ENCODE assay signal across 8 mouse cellular contexts in the genomic region with DNA sequence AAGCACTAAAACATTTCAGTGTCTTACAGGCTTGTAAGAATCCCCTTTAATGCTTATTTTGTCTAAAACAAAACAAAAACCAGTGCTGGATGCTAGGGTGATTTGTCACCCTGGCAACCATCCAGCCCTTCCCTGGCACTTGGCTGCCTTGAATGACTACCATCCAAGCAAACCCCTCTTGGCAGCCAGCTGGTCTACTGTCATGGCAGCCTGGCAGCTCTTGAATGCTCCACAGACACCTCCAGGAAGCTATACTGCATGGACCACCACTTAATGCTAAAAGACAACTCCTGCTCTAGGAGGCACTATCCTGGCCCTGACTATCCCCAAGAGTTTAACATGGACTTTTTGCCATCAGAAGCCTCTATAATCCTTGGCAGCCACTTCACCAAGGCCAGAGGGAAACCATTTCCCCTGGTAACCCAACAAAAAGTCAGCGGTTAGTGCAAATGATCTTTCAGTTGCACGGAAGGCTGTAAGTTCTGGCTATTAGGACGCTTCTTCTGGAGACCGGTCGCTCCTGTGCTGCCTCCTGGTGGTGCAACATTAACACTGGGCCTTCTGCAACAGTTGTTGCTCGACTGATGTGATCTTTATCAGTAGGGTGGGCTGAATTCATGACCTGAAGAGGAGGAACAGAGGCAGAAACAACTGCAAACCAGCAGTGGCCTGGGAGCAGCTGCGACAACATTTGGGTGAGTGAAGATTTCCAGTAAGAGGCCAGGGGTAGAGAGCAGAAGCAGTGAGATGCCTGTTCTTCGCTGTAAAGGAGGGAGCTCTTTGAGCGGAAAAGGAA. TPM values are rescaled to one million over a fixed set of nuclear protein-coding genes. Genes with fewer than 3 reads are reported as not detected.
DNase-seq lines count a peak whose midpoint lies in the region; ATAC-seq and TF ChIP-seq lines count a peak whose summit lies in the region.

No protein-coding gene starts in this region.

- H3K27ac ChIP-seq in MEL (ENCODE audit: control insufficient read depth, low read depth, low read length) = peak overlapping the region; percentile 91
- H3K27ac ChIP-seq in forebrain, embryonic 12.5 days = peak overlapping the region; percentile 83
- peak overlapping the region; percentile 81 for H3K27ac ChIP-seq in lung, embryonic 16.5 days (ENCODE audit: low read length)
- no peak overlapping the region for H3K27ac ChIP-seq in olfactory bulb, adult 2 months (ENCODE audit: insufficient read depth, low read depth, low read length)

- peaks cover 2 to 16% of the 10 kb centered on the region in 2 experiments for H3K36me3 ChIP-seq in MEL (ENCODE audit: control insufficient read depth in 1 of 2, insufficient read depth in 2 of 2, low read length in 2 of 2)
- H3K36me3 ChIP-seq in forebrain, embryonic 12.5 days (replicated peaks) = no peaks in the 10 kb centered on the region
- no peaks in the 10 kb centered on the region for H3K36me3 ChIP-seq in lung, embryonic 16.5 days (ENCODE audit: control insufficient read depth, insufficient read depth, low read length)

- H3K4me1 ChIP-seq in MEL (ENCODE audit: control insufficient read depth in 1 of 2, insufficient read depth in 2 of 2, low read length in 2 of 2) = peaks cover 0 to 27% of the 10 kb centered on the region in 2 experiments; a peak in 3 of 4 replicates
- peaks cover 32% of the 10 kb centered on the region for H3K4me1 ChIP-seq in forebrain, embryonic 12.5 days
- H3K4me1 ChIP-seq in lung, embryonic 16.5 days (replicated peaks; ENCODE audit: control insufficient read depth, insufficient read depth, low read length) = peaks cover 21% of the 10 kb centered on the region
- H3K4me1 ChIP-seq in olfactory bulb, adult 2 months (ENCODE audit: control insufficient read depth, insufficient read depth, low read length) = peaks cover 6% of the 10 kb centered on the region; the same call in 1 of the 2 replicates

- 11% methylated on average over 9 of the region's 9 CpGs for WGBS in forebrain, embryonic 12.5 days
- WGBS in lung, embryonic 16.5 days = 8% methylated on average over 9 of the region's 9 CpGs
- WGBS in olfactory bulb, adult 2 months = 5% methylated on average over 9 of the region's 9 CpGs

- no peaks in the 10 kb centered on the region for H3K27me3 ChIP-seq in MEL (ENCODE audit: control insufficient read depth in 1 of 2, insufficient read depth in 2 of 2, low read length in 2 of 2)
- no peaks in the 10 kb centered on the region for H3K27me3 ChIP-seq in forebrain, embryonic 12.5 days
- H3K27me3 ChIP-seq in lung, embryonic 16.5 days (ENCODE audit: control insufficient read depth, insufficient read depth, low read depth, low read length) = no peaks in the 10 kb centered on the region

- DNase-seq in MEL (ENCODE audit: low read depth, low spot score) = peak; percentile 94
- peak; percentile 65 for DNase-seq in c-Kit-positive CD71-negative TER-119-negative erythroid progenitor cells, embryonic 14.5 days (ENCODE audit: low read depth)
- DNase-seq in heart, postnatal 36 days = peak; percentile 62 to 67
- peak; percentile 62 for DNase-seq in layer of hippocampus, adult 11-12 months (ENCODE audit: low spot score)
- DNase-seq in thymus, postnatal 14 days = peak; percentile 81

- peak; percentile 78 to 91 (median 89) for TF ChIP-seq CTCF in MEL (IDR thresholded peaks at IDR 0.05 in 2 of 3, conservative IDR thresholded peaks at IDR 0.05 in 1 of 3; ENCODE audit: control insufficient read depth in 1 of 3, insufficient read depth in 1 of 3, low read depth in 2 of 3, low read length in 3 of 3, poor library complexity in 1 of 3, severe bottlenecking in 1 of 3)
- TF ChIP-seq CTCF in olfactory bulb, adult 2 months (IDR thresholded peaks at IDR 0.05; ENCODE audit: insufficient read depth, low read depth, low read length) = peak; percentile 46; the same call in 1 of the 2 replicates

- TF ChIP-seq RAD21 in MEL (IDR thresholded peaks at IDR 0.05; ENCODE audit: low read depth, low read length) = peak; percentile 60

- peak overlapping the region; percentile 94 for H3K4me2 ChIP-seq in forebrain, embryonic 12.5 days
- peak overlapping the region; percentile 95 for H3K4me2 ChIP-seq in lung, embryonic 16.5 days (ENCODE audit: low read depth, low read length)

- H3K79me2 ChIP-seq in MEL (ENCODE audit: control insufficient read depth, insufficient read depth, low read length, poor library complexity) = peaks cover 44% of the 10 kb centered on the region

- ATAC-seq in forebrain, embryonic 12.5 days (ENCODE audit: low FRiP score) = no peak
- ATAC-seq in lung, embryonic 16.5 days (ENCODE audit: low read depth) = peak; percentile 45; the same call in 1 of the 2 replicates

- peak overlapping the region; percentile 77 to 98 for H3K4me3 ChIP-seq in MEL (ENCODE audit: control insufficient read depth in 1 of 2, insufficient read depth in 1 of 2, low read depth in 2 of 2, low read length in 2 of 2)
- peak overlapping the region; percentile 87 for H3K4me3 ChIP-seq in forebrain, embryonic 12.5 days (replicated peaks)
- peak overlapping the region; percentile 86 for H3K4me3 ChIP-seq in lung, embryonic 16.5 days (ENCODE audit: low read length)
- peak overlapping the region; percentile 40 for H3K4me3 ChIP-seq in olfactory bulb, adult 2 months (ENCODE audit: insufficient read depth, low read depth, low read length)

- intact Hi-C loops in heart, postnatal 36 days (cut with DNase I) = loop anchor here (1.0 to 2.0 kb wide), 2 partner anchors 20 to 118 kb away; partner anchors contain the start of gene Psmc4

- peak in 1 of 2 experiments; percentile 53; a peak in 2 of 4 replicates for TF ChIP-seq POLR2A in MEL (IDR thresholded peaks at IDR 0.05; ENCODE audit: control insufficient read depth in 1 of 2, insufficient read depth in 1 of 2, low read depth in 1 of 2, low read length in 2 of 2, poor library complexity in 1 of 2)
- TF ChIP-seq POLR2A in olfactory bulb, adult 2 months (IDR thresholded peaks at IDR 0.05; ENCODE audit: insufficient read depth, low read depth, low read length) = no peak

- TF ChIP-seq EP300 in MEL (IDR thresholded peaks at IDR 0.05; ENCODE audit: low read depth in 1 of 2, low read length in 2 of 2) = 0 out of 4 replicates have a peak, but pooled peaks of 1 of the 2 experiments have one; percentile 45

- peak overlapping the region; percentile 96 for H3K9ac ChIP-seq in MEL (ENCODE audit: control insufficient read depth, low read depth, low read length, poor library complexity, severe bottlenecking)
- H3K9ac ChIP-seq in forebrain, embryonic 12.5 days = peak overlapping the region; percentile 85
- H3K9ac ChIP-seq in lung, embryonic 16.5 days (ENCODE audit: low read length) = peak overlapping the region; percentile 81

- no peaks in the 10 kb centered on the region for H3K9me3 ChIP-seq in MEL (replicated peaks; ENCODE audit: insufficient read depth, low read length)
- peaks cover 6% of the 10 kb centered on the region; the same call in 1 of the 2 replicates for H3K9me3 ChIP-seq in forebrain, embryonic 12.5 days
- H3K9me3 ChIP-seq in lung, embryonic 16.5 days (ENCODE audit: control insufficient read depth, low read length) = peaks cover 3% of the 10 kb centered on the region; the same call in 1 of the 2 replicates

TF ChIP-seq in MEL, 35 proteins besides CTCF, POLR2A, EP300 and RAD21 (continues in another document):
- peak; percentile 42 for TF ChIP-seq NELFE (IDR thresholded peaks at IDR 0.05; ENCODE audit: low read depth, low read length)
- no peak for TF ChIP-seq USF1 (IDR thresholded peaks at IDR 0.05; ENCODE audit: low read depth, low read length)
- TF ChIP-seq GABPA (IDR thresholded peaks at IDR 0.05; ENCODE audit: low read depth, low read length) = no peak
- no peak for TF ChIP-seq UBTF (IDR thresholded peaks at IDR 0.05; ENCODE audit: borderline replicate concordance, insufficient read depth, low read depth, low read length)
- TF ChIP-seq SMC3 (IDR thresholded peaks at IDR 0.05; ENCODE audit: low read depth, low read length) = peak; percentile 76
- peak; percentile 56 for TF ChIP-seq HCFC1 (IDR thresholded peaks at IDR 0.05; ENCODE audit: low read depth, low read length)
- TF ChIP-seq SIN3A (IDR thresholded peaks at IDR 0.05; ENCODE audit: low read length) = peak; percentile 74; the same call in 1 of the 2 replicates
- no peak for TF ChIP-seq USF2 (IDR thresholded peaks at IDR 0.05; ENCODE audit: borderline replicate concordance in 1 of 2, insufficient read depth in 1 of 2, low read depth in 1 of 2, low read length in 2 of 2)
- TF ChIP-seq GATA1 (IDR thresholded peaks at IDR 0.05; ENCODE audit: low read depth, low read length) = peak; percentile 87
- TF ChIP-seq JUND (IDR thresholded peaks at IDR 0.05; ENCODE audit: low read depth, low read length) = no peak
- TF ChIP-seq ETS1 (IDR thresholded peaks at IDR 0.05; ENCODE audit: low read depth, low read length) = peak; percentile 58

RNA-seq across cellular contexts. Expression of gene Fbl, which starts 1.0 kb away (rescaled TPM):
- total RNA-seq in MEL (2012; rRNA removed) = 262 and 268 TPM in 2 replicates
- 100 to 1,000 TPM in 1 of 2 experiments, not detected in 1; 819 TPM for polyA plus RNA-seq in MEL (2012; ENCODE audit: insufficient read depth in 1 of 2, insufficient read length in 2 of 2, low read depth in 1 of 2, low replicate concordance in 2 of 2, missing spikeins in 1 of 2)
- 147 and 151 TPM in 2 replicates for polyA plus RNA-seq in forebrain, embryonic 12.5 days (2016; fragmentation: Nextera tagmentation; extraction: Ambion mirVana)
- 10 to 100 TPM; 32.0 to 33.5 TPM for total RNA-seq in heart, postnatal 36 days (2021)
- 69.3 and 84.5 TPM in 2 replicates for polyA plus RNA-seq in lung, embryonic 16.5 days (2015; fragmentation: Nextera tagmentation; extraction: Ambion mirVana)
- polyA plus RNA-seq in olfactory bulb, adult 2 months (2012; ENCODE audit: insufficient read depth, insufficient read length, low replicate concordance, missing spikeins) = not detected in 2 replicates

RNA-seq across cellular contexts. Expression of gene Dyrk1b, which starts 10.8 kb away (rescaled TPM):
- 0.69 and 0.85 TPM in 2 replicates for total RNA-seq in MEL (2012; rRNA removed)
- polyA plus RNA-seq in MEL (2012; ENCODE audit: insufficient read depth in 1 of 2, insufficient read length in 2 of 2, low read depth in 1 of 2, low replicate concordance in 2 of 2, missing spikeins in 1 of 2) = under 1 TPM in 1 of 2 experiments, not detected in 1; 0.89 TPM
- 16.9 and 17.4 TPM in 2 replicates for polyA plus RNA-seq in forebrain, embryonic 12.5 days (2016; fragmentation: Nextera tagmentation; extraction: Ambion mirVana)
- total RNA-seq in heart, postnatal 36 days (2021) = 10 to 100 TPM; 31.2 to 34.2 TPM
- 12.3 TPM in 2 replicates for polyA plus RNA-seq in lung, embryonic 16.5 days (2015; fragmentation: Nextera tagmentation; extraction: Ambion mirVana)
- not detected in 2 replicates for polyA plus RNA-seq in olfactory bulb, adult 2 months (2012; ENCODE audit: insufficient read depth, insufficient read length, low replicate concordance, missing spikeins)

RNA-seq across cellular contexts. Expression of gene 9530053A07Rik, which starts 39.3 kb away (rescaled TPM):
- not detected in 2 replicates for total RNA-seq in MEL (2012; rRNA removed)
- not detected for polyA plus RNA-seq in MEL (2012; ENCODE audit: insufficient read depth in 1 of 2, insufficient read length in 2 of 2, low read depth in 1 of 2, low replicate concordance in 2 of 2, missing spikeins in 1 of 2)
- 0.12 and 0.17 TPM in 2 replicates for polyA plus RNA-seq in forebrain, embryonic 12.5 days (2016; fragmentation: Nextera tagmentation; extraction: Ambion mirVana)
- total RNA-seq in heart, postnatal 36 days (2021) = not detected
- polyA plus RNA-seq in lung, embryonic 16.5 days (2015; fragmentation: Nextera tagmentation; extraction: Ambion mirVana) = 0.06 TPM in 1 of 2 replicates, not detected in the other
- not detected in 2 replicates for polyA plus RNA-seq in olfactory bulb, adult 2 months (2012; ENCODE audit: insufficient read depth, insufficient read length, low replicate concordance, missing spikeins)

Comparison
In these comparisons a context has a peak if more than half of its experiments do, and no peak if none do; other contexts are left out.
1. RNA of gene Fbl, which starts 1.0 kb away (polyA plus RNA-seq): 819 TPM in MEL, 147 to 151 TPM in forebrain, embryonic 12.5 days and 69.3 to 84.5 TPM in lung, embryonic 16.5 days; not detected in olfactory bulb, adult 2 months; every median in the first group is over 10 times any median in the second.
2. Peak in every context shown above with its lines, with median percentiles within 50 percentile points of each other: DNase-seq, H3K4me3 ChIP-seq and H3K9ac ChIP-seq.